Mouse (Mus musculus): ENCODE measurements at regions not wholly inside any gene's neighbourhood (a gene's known extent, or its start where the extent isn't known, plus 50 kb on each side); places are given as distances from the start of the nearest gene placed in this dataset.

- Histone ChIP-seq H3K27me3 (ENCODE audit: insufficient read depth, low read length) (no peaks in the 10 kb centered on the region), H3K4me2 (no peak overlapping the region)
- 89% methylated on average over 7 of the region's 7 CpGs for WGBS
Observed at GRCm38 (mm10) chr4:56620628-56621027, 119.2 kb upstream of the Gm26657 start.

DNA sequence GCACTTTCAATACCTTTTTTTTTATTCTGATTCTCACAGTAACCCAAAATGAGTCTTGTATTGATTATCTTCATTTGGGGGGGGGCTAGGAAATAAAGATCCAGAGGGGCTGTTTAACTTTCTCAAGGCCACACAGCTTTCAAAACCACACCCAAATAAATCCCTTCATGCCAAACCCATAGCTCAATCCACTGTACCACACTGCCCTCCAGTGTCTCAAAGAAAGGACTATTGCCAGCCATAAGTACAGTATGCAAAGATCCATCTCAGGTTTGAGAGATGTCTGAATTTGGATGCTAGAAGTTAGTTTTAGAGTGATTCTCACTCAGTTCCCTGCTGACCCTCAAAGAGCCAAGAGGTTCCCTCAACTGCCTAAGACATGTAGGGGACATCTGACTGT is 120.1 kb upstream of the Gm26657 start:
- DNase-seq (no peak), ATAC-seq (ENCODE audit: insufficient read depth) (no peak)
- Histone ChIP-seq H3K4me2 (no peak overlapping the region), H3K36me3 (ENCODE audit: insufficient read depth) (no peaks in the 10 kb centered on the region), H3K27ac (ENCODE audit: low read depth) (no peak overlapping the region), H3K9ac (no peak overlapping the region), H3K27me3 (ENCODE audit: insufficient read depth, low read length) (no peaks in the 10 kb centered on the region), H3K4me3 (ENCODE audit: low read depth, low read length) (no peak overlapping the region), H3K4me1 (ENCODE audit: insufficient read depth) (no peaks in the 10 kb centered on the region), H3K9me3 (ENCODE audit: low read depth, low read length) (no peaks in the 10 kb centered on the region)
- TF ChIP-seq CTCF (IDR thresholded peaks at IDR 0.05; ENCODE audit: low read depth): no peak

More at GRCm38 (mm10) chr4:56620628-56621027, 119.2 kb upstream of the Gm26657 start:
- DNase-seq (no peak), ATAC-seq (ENCODE audit: insufficient read depth) (no peak)
- Histone ChIP-seq H3K27ac (ENCODE audit: low read depth) (no peak overlapping the region), H3K9ac (no peak overlapping the region), H3K4me3 (ENCODE audit: low read depth, low read length) (no peak overlapping the region), H3K4me1 (ENCODE audit: insufficient read depth) (no peaks in the 10 kb centered on the region), H3K9me3 (ENCODE audit: low read depth, low read length) (no peaks in the 10 kb centered on the region), H3K36me3 (ENCODE audit: insufficient read depth) (no peaks in the 10 kb centered on the region)
- TF ChIP-seq CTCF (IDR thresholded peaks at IDR 0.05; ENCODE audit: low read depth): no peak

- no peaks in the 10 kb centered on the region for H3K4me1 ChIP-seq (ENCODE audit: insufficient read depth)
- no peak for TF ChIP-seq CTCF (IDR thresholded peaks at IDR 0.05; ENCODE audit: low read depth)
- ATAC-seq (ENCODE audit: insufficient read depth) (no peak), DNase-seq (no peak)
- WGBS: 69% methylated on average over 3 of the region's 3 CpGs
- no peak overlapping the region for H3K9ac ChIP-seq
- H3K9me3 ChIP-seq (ENCODE audit: low read depth, low read length): no peaks in the 10 kb centered on the region
- H3K36me3 ChIP-seq (ENCODE audit: insufficient read depth): no peaks in the 10 kb centered on the region
- no peak overlapping the region for H3K4me2 ChIP-seq
- no peak overlapping the region for H3K4me3 ChIP-seq (ENCODE audit: low read depth, low read length)
- H3K27ac ChIP-seq (ENCODE audit: low read depth): no peak overlapping the region
- H3K27me3 ChIP-seq (ENCODE audit: insufficient read depth, low read length): no peaks in the 10 kb centered on the region
Observed at GRCm38 (mm10) chr4:56619054-56619453, 120.8 kb upstream of the Gm26657 start.

GRCm38 (mm10) chr4:56618433-56618832 is 121.4 kb upstream of the Gm26657 start:
- H3K4me1 ChIP-seq (ENCODE audit: insufficient read depth): no peaks in the 10 kb centered on the region
- no peaks in the 10 kb centered on the region for H3K36me3 ChIP-seq (ENCODE audit: insufficient read depth)
- no peaks in the 10 kb centered on the region for H3K27me3 ChIP-seq (ENCODE audit: insufficient read depth, low read length)
- ATAC-seq (ENCODE audit: insufficient read depth) (no peak), DNase-seq (no peak)
- H3K9ac ChIP-seq: no peak overlapping the region
- H3K4me3 ChIP-seq (ENCODE audit: low read depth, low read length): no peak overlapping the region
- 92% methylated on average over 5 of the region's 5 CpGs for WGBS
- no peak for TF ChIP-seq CTCF (IDR thresholded peaks at IDR 0.05; ENCODE audit: low read depth)
- no peak overlapping the region for H3K27ac ChIP-seq (ENCODE audit: low read depth)
- H3K4me2 ChIP-seq: no peak overlapping the region
- no peaks in the 10 kb centered on the region for H3K9me3 ChIP-seq (ENCODE audit: low read depth, low read length)

DNA sequence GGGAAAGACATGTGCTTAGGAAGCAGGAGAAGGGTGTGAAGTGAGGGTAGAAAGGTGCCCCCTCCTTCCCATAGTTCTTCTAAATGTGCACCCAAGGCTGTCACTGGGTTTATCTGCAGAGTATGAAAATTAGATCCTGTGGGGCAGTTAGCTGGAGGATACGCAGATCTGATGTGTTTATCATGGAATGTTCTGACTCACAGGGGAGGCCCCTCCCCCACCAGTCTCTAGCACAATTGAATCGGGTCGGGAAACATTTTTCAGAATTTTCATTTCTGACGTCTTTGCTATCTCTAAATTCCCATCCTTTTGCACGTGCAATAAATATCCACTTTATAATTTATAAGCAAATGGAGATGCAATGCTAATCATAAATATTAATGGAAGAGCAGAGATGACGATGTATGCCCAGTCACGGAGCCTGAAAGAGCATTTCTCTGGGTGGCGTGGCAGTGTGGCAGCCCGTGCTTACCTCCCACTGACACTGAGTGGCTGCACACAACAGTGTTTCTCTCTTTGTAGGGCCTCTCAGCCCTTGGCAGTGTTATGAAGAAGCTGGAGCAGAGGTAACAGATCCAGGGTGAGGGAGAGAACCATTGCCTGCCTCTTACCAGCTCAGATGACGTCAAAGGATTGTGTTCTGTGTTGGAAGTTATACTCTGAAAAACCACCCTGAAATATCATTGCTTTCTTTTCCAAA is 122.1 kb upstream of the Gm26657 start:
- H3K4me2 ChIP-seq: no peak overlapping the region
- DNase-seq: no peak
- TF ChIP-seq CTCF (IDR thresholded peaks at IDR 0.05; ENCODE audit: low read depth): no peak
- no peaks in the 10 kb centered on the region for H3K9me3 ChIP-seq (ENCODE audit: low read depth, low read length)
- no peak overlapping the region for H3K4me3 ChIP-seq (ENCODE audit: low read depth, low read length)
- H3K4me1 ChIP-seq (ENCODE audit: insufficient read depth): no peaks in the 10 kb centered on the region
- H3K9ac ChIP-seq: no peak overlapping the region
- no peaks in the 10 kb centered on the region for H3K27me3 ChIP-seq (ENCODE audit: insufficient read depth, low read length)
- ATAC-seq (ENCODE audit: insufficient read depth): no peak
- WGBS: 71% methylated on average over 10 of the region's 10 CpGs
- H3K36me3 ChIP-seq (ENCODE audit: insufficient read depth): no peaks in the 10 kb centered on the region
- no peak overlapping the region for H3K27ac ChIP-seq (ENCODE audit: low read depth)

DNA sequence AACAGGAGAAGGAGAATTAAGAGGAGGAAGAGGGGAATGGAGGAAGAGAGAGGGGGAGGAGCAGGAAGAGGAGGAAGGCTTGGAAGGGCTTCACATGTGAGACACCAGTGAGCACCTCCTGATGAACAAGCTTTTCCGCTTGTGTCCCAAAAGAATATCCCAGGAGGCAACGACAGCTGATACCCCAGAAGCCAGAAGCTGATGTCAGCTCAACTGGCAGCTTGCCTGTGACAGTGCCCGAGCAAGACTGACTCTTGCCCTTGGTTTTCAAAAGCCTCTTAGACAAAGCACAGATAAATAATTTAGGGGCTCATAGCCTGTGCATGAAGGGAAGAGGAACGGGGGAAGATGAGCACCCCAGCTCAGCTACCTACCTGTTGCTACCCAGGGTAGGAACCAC is 127.5 kb upstream of the Gm26657 start:
- Histone ChIP-seq H3K9me3 (ENCODE audit: low read depth, low read length) (no peaks in the 10 kb centered on the region), H3K27ac (ENCODE audit: low read depth) (no peak overlapping the region), H3K4me2 (no peak overlapping the region), H3K4me1 (ENCODE audit: insufficient read depth) (no peaks in the 10 kb centered on the region), H3K4me3 (ENCODE audit: low read depth, low read length) (no peak overlapping the region), H3K9ac (no peak overlapping the region), H3K36me3 (ENCODE audit: insufficient read depth) (no peaks in the 10 kb centered on the region), H3K27me3 (ENCODE audit: insufficient read depth, low read length) (no peaks in the 10 kb centered on the region)
- no peak for ATAC-seq (ENCODE audit: insufficient read depth)
- no peak for TF ChIP-seq CTCF (IDR thresholded peaks at IDR 0.05; ENCODE audit: low read depth)
- 48% methylated on average over 4 of the region's 4 CpGs for WGBS
- no peak for DNase-seq

GRCm38 (mm10) chr4:56611751-56612150 is 128.1 kb upstream of the Gm26657 start:
- Histone ChIP-seq H3K4me1 (ENCODE audit: insufficient read depth) (no peaks in the 10 kb centered on the region), H3K9me3 (ENCODE audit: low read depth, low read length) (no peaks in the 10 kb centered on the region), H3K27me3 (ENCODE audit: insufficient read depth, low read length) (no peaks in the 10 kb centered on the region), H3K4me2 (no peak overlapping the region), H3K36me3 (ENCODE audit: insufficient read depth) (no peaks in the 10 kb centered on the region), H3K27ac (ENCODE audit: low read depth) (no peak overlapping the region), H3K4me3 (ENCODE audit: low read depth, low read length) (no peak overlapping the region), H3K9ac (no peak overlapping the region)
- ATAC-seq (ENCODE audit: insufficient read depth) (no peak), DNase-seq (peak; percentile 56)
- no peak for TF ChIP-seq CTCF (IDR thresholded peaks at IDR 0.05; ENCODE audit: low read depth)
- 44% methylated on average over 4 of the region's 4 CpGs for WGBS

All from lung, embryonic 14.5 days (tissue).